Mouse (Mus musculus) myocyte (in vitro differentiated cells): ENCODE measurements around the gene Cym.

ENCODE experiments used
- MAX ChIP-seq: IDR thresholded peaks from one replicate; pipeline ENCODE4 v1.6.1; 2011; ENCODE audit warnings: low read depth, mild to moderate bottlenecking, control low read depth
- MYOG ChIP-seq, 3 experiments: IDR thresholded peaks; one replicate each; pipeline ENCODE4 v1.6.1; 2011; ENCODE audit warnings: control low read depth in 2 of 3, low read depth in 2 of 3, mild to moderate bottlenecking in 2 of 3; ENCODE audit not compliant: insufficient read length in 2 of 3, control insufficient read depth in 1 of 3, insufficient read depth in 1 of 3
- POLR2AphosphoS2 ChIP-seq: IDR thresholded peaks from one replicate; pipeline ENCODE4 v1.6.1; 2011; ENCODE audit warnings: low read depth, control low read depth; ENCODE audit not compliant: insufficient read length
- USF1 ChIP-seq: IDR thresholded peaks from one replicate; pipeline ENCODE4 v1.6.1; 2011; ENCODE audit warnings: low read depth, mild to moderate bottlenecking, control low read depth, moderate library complexity

DNA sequence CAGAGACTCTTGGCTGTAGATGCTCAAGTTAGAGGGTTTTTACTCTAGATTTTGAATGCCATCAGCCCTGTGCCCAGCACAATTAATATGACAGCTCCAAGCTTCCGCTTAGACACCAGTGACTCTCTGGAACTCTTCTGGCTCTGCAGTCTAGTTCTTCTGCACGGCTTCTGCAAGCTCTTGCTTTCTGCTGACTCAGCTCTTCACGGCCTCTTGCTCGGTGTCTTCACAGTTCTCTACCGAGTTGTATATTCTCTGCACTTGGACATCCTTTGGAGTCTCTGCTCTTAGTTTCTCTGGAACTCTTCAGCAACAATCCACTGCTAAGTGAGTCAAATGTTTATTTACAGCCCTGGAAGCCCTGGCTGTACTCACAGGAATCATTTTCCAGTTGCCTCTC, 32.4 kb upstream of the Cym start:
- TF ChIP-seq USF1, result no peak
- TF ChIP-seq POLR2AphosphoS2, result no peak
- TF ChIP-seq MAX, result no peak
- TF ChIP-seq MYOG (IDR thresholded peaks at IDR 0.05; ENCODE audit: control insufficient read depth in 1 of 3, insufficient read depth in 1 of 3, insufficient read length in 2 of 3, low read depth in 2 of 3), result no peak
